Mouse (Mus musculus): ENCODE data around the gene 4930404H24Rik.

DNA sequence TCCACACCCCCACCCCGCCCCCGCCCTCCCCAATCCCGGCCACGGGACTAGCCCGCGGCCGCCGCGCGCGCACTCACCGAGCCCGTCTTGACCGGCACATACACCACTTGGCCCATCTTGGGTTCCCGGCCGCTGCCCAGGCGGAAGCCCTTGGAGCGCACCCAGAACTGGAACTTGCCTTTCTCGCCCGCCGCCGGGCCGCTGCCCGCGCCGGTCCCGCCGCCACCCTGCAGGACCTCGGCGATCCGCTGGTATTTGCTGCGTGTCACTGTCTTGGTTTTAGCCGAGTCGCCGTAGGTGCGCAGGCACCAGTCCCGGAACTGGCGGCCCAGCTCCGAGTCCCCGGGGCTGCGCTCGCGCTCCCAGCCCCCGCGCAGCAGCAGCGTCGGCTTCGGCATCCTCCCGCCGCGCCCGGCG lies 36.8 kb downstream of the 4930404H24Rik start:
- TF ChIP-seq POLR2A (IDR thresholded peaks at IDR 0.05; ENCODE audit: borderline replicate concordance, control insufficient read depth, low read depth, low read length) (no peak), CTCF (IDR thresholded peaks at IDR 0.05; ENCODE audit: control insufficient read depth, insufficient read depth, low read length) (no peak)
